Mouse (Mus musculus): ENCODE measurements at regions not wholly inside any gene's neighbourhood (a gene's known extent, or its start where the extent isn't known, plus 50 kb on each side); places are given as distances from the start of the nearest gene placed in this dataset.

DNA sequence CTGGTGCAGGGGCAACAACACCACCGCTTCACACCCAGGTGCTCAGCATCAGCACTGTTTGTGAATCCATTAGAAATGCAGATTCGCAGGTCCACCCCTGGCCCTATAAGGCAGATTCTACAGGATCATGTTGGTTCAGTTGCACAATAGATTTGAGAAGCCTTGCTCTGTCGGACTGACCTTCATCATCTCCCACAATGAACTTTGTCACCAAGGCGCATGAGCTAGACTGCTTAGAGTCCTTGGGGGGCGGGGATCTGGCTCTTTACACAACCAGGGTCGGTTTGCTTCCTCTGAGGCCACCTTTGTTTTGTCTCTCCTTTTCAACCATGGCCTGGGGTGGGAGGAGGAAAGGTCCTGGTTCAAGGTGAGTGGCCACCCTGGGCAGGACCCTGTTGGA, 209.7 kb downstream of the Igsf11 start:
- DNase-seq (ENCODE audit: low spot score in 2 of 2) = no peak

DNA sequence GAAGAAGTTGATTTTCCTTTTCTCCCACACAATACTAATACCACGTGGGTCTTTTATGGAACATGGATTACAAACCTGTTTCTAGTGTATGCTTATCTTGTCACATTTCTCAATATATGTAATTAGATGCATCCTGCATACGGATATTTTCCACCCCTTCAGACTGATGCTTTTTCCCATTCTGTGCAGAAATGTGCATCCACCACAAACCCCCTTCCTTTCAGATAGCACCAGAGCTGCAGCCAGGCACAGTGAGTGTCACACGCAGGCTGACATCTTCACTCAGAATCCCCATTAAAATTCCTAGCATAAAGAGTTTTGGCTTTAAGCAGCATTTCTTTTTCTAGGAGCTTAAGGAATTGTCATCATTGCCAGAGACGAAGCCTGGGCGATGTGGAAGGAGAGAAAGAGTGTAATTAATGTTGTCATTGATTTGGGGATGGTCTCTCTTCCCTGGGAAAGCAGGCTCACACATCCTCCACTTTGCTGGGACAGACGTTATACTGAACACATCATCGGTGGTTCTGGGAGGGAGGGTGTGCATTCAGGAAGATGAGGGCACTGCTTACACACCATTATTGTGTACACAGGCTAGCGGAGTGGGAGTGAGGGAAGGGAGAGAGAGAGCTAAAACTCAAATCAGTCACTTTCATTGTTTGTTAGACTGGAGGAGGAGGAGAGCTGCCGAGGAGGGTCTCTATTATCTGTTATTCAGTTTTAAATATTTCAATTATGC, 211.1 kb downstream of the Igsf11 start:
- DNase-seq (ENCODE audit: low spot score in 2 of 2) = no peak

DNA sequence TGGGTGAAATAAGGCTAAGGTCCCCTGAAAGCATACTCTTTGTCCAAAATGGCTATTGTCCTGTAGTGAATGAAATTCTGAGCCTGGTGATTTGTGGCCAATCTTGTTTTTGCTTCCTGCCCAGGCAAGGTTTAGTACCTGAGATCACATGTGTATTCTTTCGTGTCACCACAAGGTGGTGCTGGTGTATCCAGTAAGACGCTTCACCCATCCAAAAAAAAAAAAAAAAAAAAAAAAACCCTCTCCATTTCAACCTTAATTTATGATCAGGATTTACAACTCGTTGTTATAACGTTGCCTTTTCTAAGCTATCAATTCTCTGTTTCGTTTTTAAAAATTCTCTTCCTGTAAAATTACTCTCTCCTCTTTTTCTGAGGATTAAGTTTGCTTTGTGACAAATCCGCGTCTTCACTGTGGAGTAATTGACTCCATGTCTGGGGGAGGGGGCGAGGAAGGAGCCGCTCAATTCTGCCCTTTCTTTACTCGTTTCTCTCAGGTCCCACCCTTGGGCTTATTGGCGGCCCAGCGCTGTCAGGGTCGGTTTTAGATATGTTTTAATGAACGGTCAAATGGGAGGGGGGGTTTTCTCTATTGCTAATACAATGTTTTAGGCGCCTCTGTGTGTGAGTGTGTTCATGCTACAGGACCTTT, 217.0 kb downstream of the Igsf11 start:
- DNase-seq (ENCODE audit: low spot score in 2 of 2) = peak in 1 of 2 experiments; percentile 34

DNA sequence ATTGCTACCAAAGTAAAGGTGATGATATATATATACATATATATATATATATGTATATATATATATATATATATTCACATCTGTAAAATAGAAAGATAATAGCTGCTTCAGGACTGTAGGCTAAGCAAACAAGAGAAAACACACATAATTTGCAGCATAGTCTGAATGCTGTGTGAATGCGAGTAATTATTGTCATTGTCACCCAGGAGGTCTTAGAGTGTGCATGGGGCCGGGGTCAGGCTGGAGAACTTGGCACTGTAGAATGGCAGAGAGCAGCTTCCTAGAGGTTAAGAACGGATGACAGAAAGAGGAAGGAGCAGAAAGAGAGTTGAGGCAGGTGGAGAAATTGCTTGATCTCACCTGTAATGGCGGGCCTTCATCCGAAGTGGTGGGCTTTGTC, 217.6 kb downstream of the Igsf11 start:
- no peak for DNase-seq (ENCODE audit: low spot score in 2 of 2)

DNA sequence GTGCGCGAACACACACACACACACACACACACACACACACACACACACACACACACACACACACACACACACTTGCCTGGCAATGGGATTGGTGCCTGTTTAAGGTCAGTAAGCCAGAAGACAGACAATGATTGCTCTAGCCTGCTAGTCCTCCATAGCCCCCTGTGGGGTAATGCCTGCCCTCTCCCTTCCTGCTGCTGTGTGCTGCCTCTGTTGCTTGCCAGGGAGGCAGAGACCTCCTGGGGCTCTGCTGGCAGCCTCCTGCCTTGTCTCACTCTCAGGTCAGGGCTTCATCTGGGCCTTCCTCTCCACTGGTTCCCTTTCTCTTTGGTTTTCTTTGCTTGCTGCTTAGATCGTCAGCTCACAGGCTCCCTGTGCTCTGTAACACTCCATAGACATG, 225.6 kb downstream of the Igsf11 start:
- no peak for DNase-seq (ENCODE audit: low spot score in 2 of 2)

DNA sequence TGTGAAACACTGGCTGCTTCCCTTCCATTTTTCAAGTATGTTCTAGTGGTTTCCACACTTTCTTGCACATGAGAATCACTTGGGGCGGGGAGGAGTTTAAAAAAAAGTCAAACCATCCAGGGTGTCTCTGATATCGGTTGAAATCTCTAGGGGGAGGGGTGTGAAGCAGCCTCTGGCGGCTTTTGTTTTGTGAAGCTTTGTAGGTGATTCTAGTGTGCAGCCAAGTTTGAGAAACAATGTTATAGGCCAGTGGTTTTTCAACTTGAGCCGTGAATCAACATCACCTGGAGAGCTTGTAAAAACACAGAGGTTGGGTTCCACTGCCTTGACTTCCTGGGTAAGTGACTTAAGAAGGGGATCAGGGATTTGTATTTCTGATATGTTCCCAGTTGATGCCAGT, 227.3 kb downstream of the Igsf11 start:
- no peak for DNase-seq (ENCODE audit: low spot score in 2 of 2)

DNA sequence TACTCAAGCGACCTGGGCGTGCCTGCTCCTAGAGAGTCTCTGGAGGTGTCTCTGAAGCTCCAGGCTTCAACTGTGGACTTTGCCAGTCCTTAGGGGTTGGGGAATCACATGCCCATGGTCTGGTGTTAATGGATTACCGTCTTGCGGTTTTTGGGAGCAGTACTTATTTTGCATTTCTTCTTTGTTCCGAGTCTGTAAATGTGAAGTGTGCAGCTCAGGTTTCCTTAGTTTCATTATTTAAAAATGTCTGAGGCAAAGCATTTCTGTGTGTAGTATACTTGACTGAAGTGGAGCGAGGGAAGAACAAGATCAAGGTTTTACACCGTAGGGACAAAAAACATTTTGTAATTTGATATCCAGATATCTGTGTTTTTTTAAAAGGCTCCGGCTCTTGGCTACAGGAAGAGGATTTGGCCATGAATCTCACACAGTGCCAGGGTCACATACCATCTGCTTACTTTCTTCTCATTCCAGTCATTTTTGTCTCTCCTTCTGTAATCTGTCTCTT, 231.0 kb downstream of the Igsf11 start:
- no peak for DNase-seq (ENCODE audit: low spot score in 2 of 2)

DNA sequence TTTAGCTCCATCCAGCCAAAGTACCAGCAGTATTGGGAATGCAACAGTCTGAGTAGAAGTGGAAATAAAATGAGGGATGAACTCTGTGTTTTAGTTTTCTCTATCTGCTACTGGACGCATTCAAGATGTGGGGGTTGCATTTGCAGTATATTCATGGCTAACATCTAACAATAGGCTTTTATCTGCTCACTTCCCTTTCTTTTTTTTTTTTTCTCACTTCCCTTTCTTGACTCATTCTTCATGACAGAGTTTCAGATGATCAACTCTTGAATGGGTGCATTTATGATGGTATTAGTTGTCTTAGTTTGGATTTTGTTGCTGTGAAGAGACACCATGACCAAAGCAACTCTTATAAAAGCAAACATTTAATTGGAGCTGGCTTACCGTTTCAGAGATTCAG, 240.0 kb downstream of the Igsf11 start:
- DNase-seq (ENCODE audit: low spot score in 2 of 2) = no peak

DNA sequence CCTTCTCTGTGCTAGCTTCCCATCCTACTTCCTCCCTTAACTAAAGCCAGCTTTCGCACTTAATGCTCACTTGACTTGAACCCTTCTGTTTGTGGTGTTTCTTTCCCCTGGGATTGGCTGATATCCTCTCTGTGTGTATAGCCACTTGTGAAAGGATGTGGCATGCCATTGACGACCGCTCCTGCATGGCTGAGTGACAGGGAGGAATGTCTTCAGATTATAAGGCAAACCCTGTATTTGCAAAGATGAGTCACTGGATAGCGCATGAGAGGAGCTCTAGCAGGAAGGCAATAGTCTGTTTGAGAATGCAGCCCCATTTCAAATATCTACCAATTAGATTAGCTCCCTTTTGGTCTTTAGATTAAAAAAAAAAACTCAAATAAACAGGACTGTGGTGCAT, 243.3 kb downstream of the Igsf11 start:
- DNase-seq (ENCODE audit: low spot score in 2 of 2) = no peak

DNA sequence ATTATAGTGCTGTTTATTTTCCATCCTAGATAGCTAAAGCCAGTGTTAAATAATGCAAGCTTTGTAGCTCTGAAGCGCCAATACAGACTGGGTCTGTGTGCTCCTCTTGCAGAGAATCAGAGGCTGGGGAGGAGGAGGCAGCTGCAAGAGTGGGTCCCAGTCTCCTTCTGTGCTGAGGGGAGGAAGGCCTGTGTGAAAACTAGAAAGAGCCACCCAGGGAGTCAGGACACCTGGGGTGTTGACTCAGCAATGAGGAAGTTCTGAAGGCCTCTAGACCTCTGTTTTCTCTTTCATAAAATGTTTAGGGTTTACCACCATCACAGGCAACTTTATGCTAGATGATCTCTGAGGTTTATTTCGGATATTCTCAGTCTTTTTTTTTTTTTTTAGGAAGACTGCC, 254.7 kb downstream of the Igsf11 start:
- DNase-seq (ENCODE audit: low spot score in 2 of 2) = no peak

DNA sequence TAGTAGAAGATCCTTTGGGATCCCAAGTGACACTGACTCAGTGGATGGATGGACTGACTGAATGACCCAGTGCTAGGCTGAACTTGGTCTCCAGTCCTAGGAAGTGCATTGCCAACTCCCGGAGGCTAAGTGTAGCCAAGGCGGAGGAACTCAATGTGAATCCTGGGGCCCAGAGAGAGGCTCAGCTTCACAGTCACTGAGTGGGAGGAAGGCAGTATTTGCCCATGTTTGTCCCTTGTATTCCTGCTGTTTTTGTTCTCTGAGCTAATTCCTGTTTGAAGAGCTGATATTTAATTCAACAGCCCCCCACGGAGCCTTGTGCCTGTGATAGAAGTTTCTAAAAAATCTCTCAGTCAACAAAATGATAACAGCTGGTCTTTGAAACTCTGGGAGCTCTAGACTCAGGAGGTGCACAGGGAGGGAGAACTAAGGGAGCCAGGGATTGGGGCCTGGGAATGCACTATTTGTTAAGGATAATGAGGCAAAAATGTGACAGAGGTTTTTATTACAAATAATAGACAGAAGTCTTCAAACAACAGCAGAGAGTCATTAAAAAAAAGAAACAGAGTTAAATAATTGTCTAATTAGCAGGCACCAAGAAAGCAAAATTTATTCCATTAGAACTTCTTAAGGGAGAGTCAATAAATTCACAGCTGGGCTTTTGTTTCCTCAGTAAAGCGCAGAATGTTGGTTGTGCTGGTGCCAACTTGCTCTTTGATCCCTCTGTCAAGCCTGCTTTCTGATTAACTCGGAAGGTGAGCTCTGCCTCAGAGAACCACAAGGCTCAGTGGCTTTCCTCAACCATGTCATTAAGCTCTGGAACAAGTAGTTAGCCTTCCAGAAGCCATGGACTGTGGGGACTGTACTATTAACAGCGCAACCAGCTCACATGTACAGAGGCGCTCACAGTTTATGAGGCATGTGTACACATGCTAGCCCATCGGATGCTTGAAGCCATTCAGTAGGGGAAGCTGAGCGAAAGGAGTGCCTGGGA, 259.2 kb downstream of the Igsf11 start:
- no peak for DNase-seq (ENCODE audit: low spot score in 2 of 2)

DNA sequence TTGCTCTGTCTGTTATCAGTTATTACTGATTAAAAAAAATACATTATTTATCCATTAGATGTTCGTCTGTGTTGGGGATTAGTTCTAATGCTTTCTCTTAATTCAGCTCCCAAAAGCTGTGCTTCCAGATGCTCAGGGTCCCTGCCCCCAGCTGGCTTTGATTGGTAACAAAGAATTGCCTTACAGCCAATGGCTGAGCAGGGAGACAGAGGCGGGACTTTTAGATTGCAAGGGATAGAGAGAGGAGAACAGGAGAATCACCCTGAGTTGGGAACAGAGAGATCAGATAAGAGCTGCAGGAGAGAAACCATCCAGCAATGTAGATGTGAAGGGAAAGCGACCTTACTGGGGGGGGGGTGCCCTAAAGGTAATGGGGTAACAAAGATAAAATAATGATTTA, 266.4 kb downstream of the Igsf11 start:
- DNase-seq (ENCODE audit: low spot score in 2 of 2) = no peak

DNA sequence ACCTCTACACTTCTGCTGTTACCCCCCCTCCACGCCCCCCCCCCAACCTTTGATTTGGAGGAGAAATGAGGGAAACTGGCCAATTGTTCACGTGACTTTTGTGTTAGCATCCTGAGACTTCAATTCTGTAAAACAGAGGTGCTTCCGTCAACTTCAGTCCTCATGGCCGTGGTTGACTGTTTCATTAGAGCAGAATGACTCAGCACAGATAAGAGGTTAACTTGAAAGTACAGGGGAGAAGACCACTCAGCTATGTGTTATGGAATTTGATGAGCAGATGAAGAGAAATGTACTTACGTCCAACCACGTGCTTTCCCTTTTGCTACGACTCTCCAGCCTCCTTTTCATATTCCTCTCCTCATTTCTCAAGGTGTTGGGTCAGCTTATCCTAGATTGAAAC, 267.3 kb downstream of the Igsf11 start:
- DNase-seq (ENCODE audit: low spot score in 2 of 2) = no peak

DNA sequence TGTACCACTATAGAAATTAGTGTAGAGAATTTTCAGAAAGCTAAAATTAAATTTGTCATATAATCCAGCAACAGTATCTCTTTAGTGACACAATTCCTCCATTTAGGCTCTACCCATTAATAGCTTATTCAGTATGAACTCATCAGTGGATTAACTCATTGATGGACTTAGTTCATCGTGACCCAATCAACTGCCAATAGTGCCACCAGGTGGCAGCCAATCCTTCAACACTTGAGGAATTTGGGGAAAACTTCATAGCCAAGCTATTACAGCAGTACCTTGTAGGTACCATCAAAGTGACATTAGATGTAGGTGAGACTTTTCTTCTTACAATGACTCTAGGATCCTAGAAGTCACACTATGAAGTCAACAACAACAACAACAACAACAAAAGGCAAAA, 270.2 kb downstream of the Igsf11 start:
- DNase-seq (ENCODE audit: low spot score in 2 of 2) = no peak

DNA sequence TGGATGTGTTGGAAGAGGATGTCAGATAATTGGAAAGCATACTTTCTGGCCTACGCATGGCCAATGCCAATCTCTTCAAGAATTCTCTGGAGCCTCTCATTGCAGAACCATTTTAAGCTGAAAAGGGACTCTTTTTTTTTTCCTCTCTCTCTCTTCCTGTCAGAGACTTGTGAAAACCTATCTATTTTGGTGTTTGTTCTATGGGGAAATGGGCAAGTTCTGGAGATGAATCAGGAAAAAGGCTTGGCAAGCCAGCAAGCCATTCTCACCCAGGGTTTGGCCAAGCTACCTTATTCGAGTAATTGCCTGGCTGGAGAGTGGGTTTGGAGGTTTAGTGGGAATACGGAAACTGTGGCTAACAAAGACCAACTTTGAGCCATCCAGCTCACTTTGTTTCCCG, 299.4 kb downstream of the Igsf11 start:
- DNase-seq (ENCODE audit: low spot score in 2 of 2) = no peak

DNA sequence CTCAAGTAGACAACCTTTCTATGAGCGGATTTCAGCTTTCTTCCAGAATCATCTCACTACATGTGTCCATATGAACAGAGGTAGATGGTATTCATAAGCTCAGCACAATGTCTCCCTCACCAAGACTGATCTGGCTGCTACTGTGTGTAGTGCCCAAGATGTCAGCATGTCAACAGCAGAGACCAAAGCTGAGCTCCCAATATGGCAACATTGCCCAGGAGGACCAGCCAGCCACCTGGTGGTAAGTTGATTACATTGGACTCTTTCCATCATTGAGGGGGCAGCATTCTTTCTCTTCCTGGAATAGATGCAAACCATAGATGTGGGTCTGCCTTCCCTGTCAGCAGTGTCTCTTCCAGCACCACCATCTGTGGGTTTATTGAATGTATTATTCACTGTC, 303.0 kb downstream of the Igsf11 start:
- no peak for DNase-seq (ENCODE audit: low spot score in 2 of 2)

DNA sequence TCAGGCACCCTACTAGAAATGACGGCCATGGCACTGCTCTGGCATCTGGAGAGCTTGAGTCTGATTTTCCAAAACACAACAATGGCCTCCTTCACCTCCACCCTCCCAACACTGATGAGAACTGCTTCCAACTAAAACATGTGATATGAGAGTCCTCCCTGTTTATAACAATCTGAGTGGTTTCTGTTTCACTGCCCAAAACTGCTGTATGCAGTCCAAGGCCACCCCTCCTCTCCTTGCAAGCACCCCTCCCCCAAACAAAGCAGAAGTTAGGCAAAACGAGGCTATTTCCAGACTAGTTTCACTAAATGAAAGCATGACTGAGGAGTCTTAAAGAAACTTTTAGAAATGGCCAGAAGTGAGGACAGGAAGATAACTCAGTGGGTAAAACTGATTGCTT, 304.4 kb downstream of the Igsf11 start:
- DNase-seq (ENCODE audit: low spot score in 2 of 2) = no peak

DNA sequence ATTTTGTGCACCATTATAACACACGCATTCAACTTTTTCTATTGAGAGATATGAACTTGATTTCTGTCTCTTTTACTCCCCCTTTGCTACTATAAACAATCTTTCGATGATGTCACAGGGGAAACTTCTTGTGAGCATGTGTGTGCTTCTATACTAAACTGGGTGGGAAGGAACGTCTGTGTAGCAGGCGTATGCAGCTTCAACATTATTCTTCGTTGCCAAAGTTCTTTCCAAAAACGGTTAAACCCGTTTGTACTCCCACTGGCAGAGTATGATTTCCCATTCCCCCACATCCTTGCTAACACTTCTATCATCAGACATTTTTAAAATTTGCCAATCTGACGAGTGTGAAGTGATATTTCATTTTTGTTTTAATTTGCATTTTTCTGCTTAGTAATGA, 331.1 kb downstream of the Igsf11 start:
- DNase-seq (ENCODE audit: low spot score in 2 of 2) = no peak

DNA sequence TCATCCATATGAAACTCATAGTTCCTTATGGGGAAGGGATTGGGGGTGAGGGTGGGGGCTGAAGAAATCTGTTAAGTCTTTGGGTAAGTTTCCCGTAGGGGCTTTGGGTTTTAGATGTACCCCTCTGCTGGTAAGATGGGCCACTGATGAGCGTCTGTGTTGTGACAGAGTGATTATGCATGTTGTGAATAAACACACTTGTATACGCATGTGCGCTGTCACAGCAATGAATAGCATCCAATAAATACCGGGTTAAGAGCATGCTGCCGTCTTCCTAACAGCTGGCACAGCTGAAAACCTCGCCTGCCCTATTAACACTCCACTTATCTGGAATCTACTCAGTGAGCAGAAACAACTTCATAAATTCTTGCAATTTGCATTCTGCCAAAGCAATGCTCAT, 337.0 kb downstream of the Igsf11 start:
- DNase-seq (ENCODE audit: low spot score in 2 of 2) = no peak

DNA sequence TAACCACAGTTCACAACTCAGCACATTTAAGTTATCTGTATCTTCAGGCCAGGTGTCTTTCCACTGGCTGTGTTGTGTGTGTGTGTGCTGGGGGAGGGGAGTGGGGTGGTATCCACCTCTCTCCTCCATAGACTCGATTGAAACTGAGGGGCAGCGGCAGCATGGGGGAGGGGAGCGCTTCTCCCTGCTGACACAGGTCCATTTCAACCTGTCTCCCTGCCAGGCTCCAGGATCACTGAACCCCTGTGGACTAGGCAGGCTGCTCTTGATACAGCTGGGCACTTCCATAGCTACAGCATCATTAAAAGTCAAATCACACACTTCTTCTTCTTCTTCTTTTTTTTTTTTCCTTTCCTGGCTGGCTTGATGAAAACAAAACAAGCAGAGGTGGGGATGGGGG, 338.0 kb downstream of the Igsf11 start:
- no peak for DNase-seq (ENCODE audit: low spot score in 2 of 2)

DNA sequence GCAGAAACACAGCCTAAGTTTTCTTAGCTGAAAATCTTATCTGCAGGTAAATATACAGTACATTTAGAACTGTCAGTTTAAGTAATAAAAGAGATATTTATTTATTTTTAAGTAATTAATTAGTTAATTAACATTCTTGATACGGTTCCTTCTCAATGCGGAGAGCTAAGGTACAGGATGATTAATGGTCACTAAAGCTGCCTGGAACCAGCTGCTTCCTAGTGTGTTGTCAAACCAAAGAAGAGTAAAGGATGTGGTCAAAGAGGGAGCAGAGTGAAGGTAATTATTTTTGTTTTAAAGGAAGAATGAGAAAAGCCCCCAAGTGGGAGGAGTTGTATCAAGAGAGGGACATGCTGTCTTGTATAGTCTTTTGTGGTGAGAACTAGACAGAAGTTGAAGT, 341.8 kb downstream of the Igsf11 start:
- DNase-seq (ENCODE audit: low spot score in 2 of 2) = no peak

DNA sequence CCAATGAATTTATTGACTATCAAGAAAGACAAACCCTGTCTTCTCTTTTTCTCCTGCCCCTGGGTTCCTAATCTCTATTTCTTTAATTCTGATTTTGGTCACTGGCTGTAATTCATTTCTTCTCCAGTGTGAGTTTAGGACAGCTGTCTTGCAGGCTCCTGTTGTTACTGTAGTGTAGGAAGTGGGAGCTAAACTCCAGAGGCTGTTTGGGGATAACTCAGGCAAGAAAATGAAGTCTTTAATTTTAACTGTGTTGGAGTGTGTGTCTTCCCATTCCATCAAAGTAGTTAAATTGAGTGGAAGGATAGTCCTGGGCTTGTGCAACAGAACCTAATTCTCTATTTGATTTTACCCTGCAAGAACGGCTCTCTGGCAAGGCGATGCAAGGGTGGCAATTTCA, 381.0 kb downstream of the Igsf11 start:
- DNase-seq (ENCODE audit: low spot score in 2 of 2) = no peak

All from gastrocnemius, postnatal 4 days (tissue).